Mouse (Mus musculus) testis, postnatal 14 days (tissue): ENCODE data around the gene Ccr5.

Experiments
- DNase-seq: peaks from one replicate; pipeline ENCODE4 v3.0.0; 2021; ENCODE audit warnings: low spot score

Ccr5 gene

GRCm38 (mm10) chr9:124138055-124138775 lies 16.9 kb downstream of the Ccr5 start:
- DNase-seq = no peak

- no peak for DNase-seq
These were observed 22.3 kb downstream of the Ccr5 start for GRCm38 (mm10) chr9:124143678-124144077.

- no peak for DNase-seq
These were observed 25.0 kb downstream of the Ccr5 start for GRCm38 (mm10) chr9:124146307-124146706.
